Mouse (Mus musculus) retina, embryonic 14.5 days (tissue): Measurements from ENCODE around the gene Tubb1.

Source experiments
- DNase-seq: peaks from one replicate; pipeline ENCODE4 v3.0.0-alpha.2; 2015; ENCODE audit warnings: low spot score

Tubb1 gene

DNA sequence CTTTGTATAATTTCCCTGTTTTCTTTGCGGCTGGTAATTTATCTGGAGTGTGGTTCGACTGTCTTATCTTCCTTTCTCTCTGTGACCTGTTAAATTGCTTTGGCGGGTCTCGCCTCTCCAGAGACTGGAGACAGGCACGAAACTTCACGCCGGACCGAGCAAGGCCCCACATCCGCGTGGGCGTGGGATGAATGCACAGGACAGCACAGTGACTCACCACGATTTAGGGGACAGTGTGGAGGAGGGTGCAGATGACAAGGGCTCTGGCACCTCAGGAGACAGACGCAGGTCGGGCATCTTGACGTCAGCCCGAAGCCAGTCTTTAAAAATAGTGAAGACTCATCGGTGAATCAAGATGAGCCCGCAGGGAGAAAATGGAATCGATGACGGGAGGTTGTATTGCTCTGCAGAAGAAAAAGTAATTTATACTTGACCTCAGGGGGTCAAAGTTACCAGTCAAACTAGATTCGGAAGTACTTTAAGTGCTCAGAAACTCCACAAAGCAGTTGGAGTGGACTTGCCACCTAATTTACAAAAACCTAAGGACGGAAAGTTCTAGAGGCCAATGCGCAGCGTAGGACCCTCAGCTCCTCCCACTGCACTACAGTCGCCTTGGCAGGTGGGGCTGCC is 52.5 kb downstream of the Tubb1 start:
- no peak for DNase-seq
